Mouse (Mus musculus): ENCODE measurements at regions not wholly inside any gene's neighbourhood (a gene's known extent, or its start where the extent isn't known, plus 50 kb on each side); places are given as distances from the start of the nearest gene placed in this dataset.
"Not testable (repeated sequence)": the region's sequence is repeated elsewhere in the genome, so short reads cannot be mapped to it uniquely, and the experiment has no call there.

DNA sequence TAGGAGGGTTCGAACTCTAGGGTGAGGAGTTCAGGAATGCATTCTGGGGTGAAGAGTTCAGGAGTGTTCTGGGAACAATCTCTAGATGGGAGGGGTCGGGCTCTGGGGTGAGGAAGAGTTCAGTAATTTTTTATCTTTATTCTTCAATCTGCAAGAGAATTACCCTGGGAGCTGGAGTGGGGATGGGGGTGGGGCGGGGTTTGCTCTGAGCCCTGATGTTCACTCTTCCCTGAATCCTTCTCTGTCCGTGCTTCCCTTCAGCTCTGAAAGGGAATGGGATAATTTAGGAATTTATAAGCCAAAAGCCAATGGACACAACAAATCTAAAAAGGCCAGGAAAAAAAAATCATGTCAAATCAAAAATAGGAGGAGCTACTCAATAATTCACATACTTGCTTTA lies 122.8 kb upstream of the Trim24 start:
- not testable (repeated sequence) for DNase-seq (ENCODE audit: low read depth, low spot score)

DNA sequence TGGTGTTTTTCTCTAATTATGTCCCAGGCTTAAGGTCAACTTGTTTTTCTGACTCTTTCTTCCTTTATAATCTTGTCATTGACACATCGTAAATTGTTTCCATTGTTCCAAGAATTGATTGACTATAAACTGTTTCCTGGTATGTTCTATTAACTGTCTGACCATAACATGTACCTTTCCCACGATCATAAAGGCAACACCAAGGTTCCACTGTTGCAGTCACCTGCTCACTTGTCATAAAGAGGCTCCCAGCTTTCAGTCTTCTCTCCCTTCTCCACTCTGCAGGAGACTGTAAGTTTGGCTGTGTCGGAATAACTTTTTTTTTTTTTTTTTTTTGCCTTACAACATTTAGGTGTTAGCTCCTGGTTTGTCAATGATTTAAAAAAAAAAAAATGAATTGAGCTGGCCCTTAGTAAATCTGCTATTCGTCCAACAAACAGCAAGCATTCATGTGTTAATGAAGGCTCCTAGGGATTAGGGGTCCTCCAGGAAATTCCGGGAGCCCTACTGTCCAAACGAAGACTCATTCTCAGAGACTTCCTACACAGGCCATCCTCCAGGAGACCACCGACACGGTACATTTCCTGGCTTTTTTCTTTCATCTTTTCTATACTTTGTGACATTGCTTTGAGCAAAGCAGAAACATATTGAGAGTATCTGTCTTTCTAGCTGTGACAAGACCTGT lies 122.2 kb upstream of the Trim24 start:
- no peak for DNase-seq (ENCODE audit: low read depth, low spot score)

DNA sequence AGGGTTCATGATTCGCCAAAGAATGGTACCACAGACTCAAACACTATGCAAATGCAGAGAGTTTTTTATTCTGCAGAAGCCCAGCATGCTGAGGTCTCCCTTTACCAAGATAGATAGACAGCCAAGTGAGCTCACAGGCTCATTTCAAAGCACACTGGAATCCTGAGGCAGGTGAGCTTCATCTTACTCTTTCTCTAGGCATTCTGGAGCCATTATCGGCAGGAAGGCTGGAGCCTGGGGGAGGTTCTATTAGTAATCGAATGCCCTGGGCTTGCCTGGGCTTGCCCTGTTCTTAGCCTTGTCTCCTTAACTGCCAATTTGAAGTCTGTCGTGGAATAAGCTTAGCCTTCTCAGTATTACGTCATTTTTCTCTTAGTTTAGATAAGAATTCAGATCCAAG lies 121.6 kb upstream of the Trim24 start:
- DNase-seq (ENCODE audit: low read depth, low spot score) = no peak

DNA sequence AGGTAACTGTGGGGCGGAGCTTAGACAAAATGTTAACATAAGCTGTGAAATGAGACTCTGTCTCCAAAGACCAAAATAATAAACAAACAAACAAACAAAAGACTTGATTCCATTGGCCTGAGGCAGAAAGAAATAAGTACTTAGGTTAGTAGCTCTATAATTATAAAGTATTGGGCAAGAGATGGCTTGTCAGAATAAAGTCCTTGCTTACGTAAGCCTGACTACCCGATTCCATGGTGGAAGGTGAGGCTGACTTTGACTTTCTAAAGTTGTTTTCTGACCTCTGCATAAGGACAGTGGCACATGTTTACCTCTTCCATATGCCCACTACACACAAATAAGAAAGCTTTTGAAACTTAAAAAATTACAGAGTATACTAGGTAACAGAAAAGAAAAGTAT lies 120.3 kb upstream of the Trim24 start:
- DNase-seq (ENCODE audit: low read depth, low spot score) = no peak

DNA sequence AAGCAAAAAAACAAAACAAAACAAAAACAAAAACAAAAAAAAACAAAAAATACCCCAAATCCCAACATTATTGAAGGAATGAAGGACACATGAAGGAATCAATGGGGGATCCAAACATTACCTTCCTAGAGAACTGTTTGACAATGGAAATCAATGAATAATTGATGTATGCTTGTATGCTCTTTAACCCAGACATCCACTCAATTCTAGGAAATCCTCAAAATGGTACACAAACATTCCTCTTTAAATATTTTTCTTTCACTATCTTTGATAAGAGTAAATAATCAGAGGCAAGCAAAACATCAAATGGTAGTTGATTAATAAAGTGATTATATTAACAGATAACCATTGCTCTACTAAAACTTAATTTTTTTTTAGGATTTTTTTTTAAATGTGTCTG lies 118.9 kb upstream of the Trim24 start:
- no peak for DNase-seq (ENCODE audit: low read depth, low spot score)

DNA sequence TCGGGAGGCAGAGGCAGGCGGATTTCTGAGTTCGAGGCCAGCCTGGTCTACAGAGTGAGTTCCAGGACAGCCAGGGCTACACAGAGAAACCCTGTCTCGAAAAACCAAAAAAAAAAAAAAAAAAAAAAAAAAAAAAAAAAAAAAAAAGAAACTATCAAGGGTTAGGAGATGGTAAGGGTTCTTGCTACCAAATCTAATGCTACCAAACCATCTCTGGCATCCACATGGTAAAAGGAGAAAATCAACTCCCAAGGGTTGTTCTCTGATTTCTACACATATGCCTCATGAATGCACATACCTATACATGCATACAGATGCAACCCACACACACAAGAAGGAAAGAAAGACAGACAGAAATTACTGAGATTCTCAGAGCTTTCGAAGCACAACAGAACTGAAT lies 109.6 kb upstream of the Trim24 start:
- not testable (repeated sequence) for DNase-seq (ENCODE audit: low read depth, low spot score)

DNA sequence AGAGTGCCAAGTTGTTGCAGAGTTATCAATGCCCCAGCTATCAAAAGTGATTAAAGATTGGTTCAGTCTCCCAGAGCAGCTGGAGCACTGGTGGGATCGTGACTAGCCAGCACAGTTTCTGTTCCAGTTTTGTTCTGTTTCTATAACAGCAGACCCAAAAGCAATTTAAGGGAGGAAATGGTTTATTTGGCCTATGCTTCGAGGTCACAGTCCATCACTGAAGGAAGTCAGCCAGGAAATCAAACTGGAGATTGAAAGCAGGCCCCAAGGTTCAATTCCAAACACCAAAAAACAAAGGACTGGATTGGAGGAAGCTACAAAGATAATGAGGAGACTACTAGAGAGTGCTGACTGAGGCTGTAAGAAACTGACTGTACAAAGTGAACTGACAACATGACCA lies 107.6 kb upstream of the Trim24 start:
- DNase-seq (ENCODE audit: low read depth, low spot score) = no peak

- no peak for DNase-seq (ENCODE audit: low read depth, low spot score)
Measured at GRCm38 (mm10) chr6:37767690-37768089, 102.9 kb upstream of the Trim24 start.

DNA sequence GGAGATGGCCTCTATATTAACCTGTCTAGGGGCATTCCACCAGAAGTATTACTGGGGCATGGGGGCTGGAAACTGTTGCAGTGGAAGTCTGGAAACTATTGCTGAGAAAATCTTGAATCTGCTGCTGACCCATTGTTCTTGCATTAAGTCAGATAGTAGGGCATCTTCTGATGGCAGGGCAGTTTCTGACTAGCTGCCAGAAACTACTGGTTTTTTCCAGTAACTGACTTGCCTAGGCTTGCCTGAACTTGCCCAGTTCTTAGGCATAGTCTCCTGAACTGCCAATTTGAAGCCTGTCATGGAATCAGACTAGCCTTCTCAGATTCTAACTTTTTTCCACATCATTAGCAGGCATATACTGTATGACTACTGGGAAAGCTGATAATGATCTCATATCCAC lies 97.3 kb upstream of the Trim24 start:
- no peak for DNase-seq (ENCODE audit: low read depth, low spot score)

DNA sequence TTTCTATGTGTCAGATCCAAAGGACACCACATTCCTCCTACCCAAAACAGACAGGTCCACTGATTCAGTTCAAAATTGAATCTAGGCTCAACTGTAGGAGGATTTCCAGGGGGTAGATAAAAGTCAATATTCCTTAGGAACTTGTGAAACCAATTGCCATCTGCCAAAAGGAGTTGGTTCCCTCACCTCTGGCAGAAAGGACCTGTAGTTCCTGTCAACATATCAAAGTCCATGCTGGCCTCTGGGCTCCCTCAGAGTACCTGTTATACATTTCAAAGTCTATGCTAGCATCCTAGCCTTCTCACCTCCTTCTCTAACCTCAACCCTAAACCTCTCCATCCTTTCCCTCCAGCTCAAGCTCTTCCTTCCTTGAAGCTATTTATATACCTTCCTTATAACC lies 95.5 kb upstream of the Trim24 start:
- no peak for DNase-seq (ENCODE audit: low read depth, low spot score)

DNA sequence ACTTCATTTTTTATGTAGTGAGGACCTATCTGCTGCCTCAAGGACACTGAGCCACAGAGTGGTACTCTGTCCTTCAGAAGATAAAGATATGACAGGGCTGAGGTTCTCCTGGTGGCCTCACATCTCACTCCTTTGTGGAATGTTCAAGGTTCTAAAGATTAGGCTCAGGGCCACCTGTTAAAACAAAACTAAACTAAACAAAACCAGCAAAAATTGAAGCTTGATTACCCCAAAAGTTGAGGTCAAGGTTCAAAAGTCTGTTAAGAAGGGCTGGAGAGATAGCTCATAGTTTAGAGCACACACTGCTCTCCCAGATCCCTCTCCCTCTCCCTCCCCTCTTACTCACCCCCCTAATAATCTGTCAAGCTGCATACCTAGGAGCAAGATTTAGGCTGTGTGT lies 90.7 kb upstream of the Trim24 start:
- no peak for DNase-seq (ENCODE audit: low read depth, low spot score)

GRCm38 (mm10) chr6:37781894-37782293 lies 88.7 kb upstream of the Trim24 start:
- no peak for DNase-seq (ENCODE audit: low read depth, low spot score)

DNA sequence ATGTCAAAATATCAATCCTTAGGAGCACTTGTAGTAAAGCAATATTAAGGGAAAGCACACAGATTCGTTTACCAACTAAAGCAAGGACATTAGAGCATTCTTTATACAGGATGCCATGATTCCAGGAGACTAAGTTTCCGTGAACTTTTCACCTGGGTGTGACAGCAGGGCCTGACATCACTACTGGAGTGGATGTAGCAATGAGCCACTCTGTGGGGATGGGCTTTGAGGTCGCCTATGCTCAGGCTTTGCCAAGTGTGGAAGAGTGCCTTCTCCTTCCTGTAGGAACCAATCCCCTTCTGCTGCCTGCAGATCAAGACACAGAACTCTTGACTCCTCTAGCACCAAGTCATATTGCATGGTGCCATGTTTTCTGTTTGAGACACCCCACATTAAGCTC lies 85.3 kb upstream of the Trim24 start:
- DNase-seq (ENCODE audit: low read depth, low spot score) = not testable (repeated sequence)

- DNase-seq (ENCODE audit: low read depth, low spot score) = no peak
Measured at GRCm38 (mm10) chr6:37785741-37786140, 84.9 kb upstream of the Trim24 start.

- not testable (repeated sequence) for DNase-seq (ENCODE audit: low read depth, low spot score)
Measured at GRCm38 (mm10) chr6:37787858-37788257, 82.8 kb upstream of the Trim24 start.

- no peak for DNase-seq (ENCODE audit: low read depth, low spot score)
Measured at GRCm38 (mm10) chr6:37790878-37791277, 79.7 kb upstream of the Trim24 start.

DNA sequence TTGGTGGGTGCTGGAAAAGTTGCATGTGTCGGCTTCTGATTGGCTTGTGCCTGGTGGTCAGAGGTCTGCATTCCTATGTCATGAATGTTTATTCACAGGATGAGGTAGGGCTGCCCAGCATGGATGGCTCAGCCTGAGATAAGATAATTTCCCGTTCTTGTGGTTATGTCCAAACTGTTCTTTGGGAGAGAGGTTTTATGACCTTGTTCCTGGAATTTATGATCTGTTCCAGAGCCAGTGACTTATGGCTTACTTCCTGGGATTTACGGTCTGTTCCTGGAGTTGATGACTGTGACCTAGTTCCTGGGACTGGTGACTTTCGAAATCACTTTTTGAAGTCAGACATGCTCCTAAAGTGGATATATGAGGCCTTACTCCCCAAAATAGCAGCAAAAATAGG lies 76.4 kb upstream of the Trim24 start:
- DNase-seq (ENCODE audit: low read depth, low spot score) = no peak

DNA sequence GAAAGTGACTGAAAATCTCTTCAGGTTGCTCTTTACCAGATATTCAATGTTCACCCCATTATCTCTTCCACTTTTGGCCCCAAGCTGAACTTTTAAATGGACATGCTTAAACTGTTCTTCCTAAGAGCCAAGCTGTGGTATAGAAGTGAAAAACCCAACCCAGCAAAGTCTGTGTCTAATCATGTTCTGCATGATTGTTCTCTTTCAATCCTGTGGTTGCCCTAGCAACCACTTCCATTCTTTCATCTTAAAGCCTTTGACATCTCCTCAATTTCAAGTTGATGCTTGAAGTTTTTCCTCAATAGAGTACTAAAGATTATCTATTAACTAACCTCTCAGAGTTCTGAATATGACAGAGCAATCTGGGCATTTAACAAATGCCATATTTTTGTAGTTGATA lies 75.6 kb upstream of the Trim24 start:
- DNase-seq (ENCODE audit: low read depth, low spot score) = no peak

- DNase-seq (ENCODE audit: low read depth, low spot score) = no peak
Measured at GRCm38 (mm10) chr6:37803231-37803630, 67.4 kb upstream of the Trim24 start.

DNA sequence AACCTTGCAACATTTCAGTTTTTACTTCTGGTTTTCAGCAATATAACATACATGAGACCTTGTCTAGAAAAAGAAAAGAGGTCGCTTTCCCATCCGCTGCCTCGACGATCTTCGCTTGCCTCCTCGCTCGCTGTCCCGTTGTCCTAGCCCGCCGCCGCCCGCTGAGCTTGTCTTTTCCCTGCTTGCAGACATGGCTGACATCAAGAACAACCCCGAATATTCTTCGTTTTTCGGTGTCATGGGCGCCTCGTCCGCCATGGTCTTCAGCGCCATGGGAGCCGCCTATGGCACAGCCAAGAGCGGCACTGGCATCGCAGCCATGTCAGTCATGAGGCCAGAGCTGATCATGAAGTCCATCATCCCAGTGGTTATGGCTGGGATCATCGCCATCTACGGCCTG lies 64.7 kb upstream of the Trim24 start:
- not testable (repeated sequence) for DNase-seq (ENCODE audit: low read depth, low spot score)

GRCm38 (mm10) chr6:37806529-37807191 lies 64.0 kb upstream of the Trim24 start:
- not testable (repeated sequence) for DNase-seq (ENCODE audit: low read depth, low spot score)

DNA sequence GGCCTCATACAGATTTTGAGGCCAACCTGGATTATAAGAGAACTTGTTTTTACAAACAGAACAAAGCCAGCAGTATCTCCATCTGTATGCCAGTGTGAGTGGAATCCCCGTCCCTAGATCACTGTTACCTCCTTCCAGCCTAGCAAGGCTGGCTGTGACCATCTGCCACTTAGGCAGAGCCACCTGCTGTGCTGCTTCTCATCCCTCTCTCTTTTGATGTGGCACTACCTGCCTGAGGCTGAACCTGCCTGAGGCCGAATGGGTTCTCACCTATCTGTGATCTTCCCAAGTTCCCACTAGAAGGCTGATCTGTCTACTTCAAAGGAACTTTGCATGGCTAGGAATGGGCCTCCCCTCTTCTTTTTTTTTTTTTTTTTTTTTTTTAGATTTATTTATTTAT lies 55.4 kb upstream of the Trim24 start:
- peak; percentile 3 for DNase-seq (ENCODE audit: low read depth, low spot score)
